Mouse (Mus musculus) gastrocnemius, adult 2 months (tissue): ENCODE results near the gene Etnk2. TPM values are rescaled to one million over a fixed set of nuclear protein-coding genes. Genes with fewer than 3 reads are reported as not detected.

Experiments used
- DNase-seq: peaks from one replicate; pipeline ENCODE4 v3.0.0; 2022
- H3K27ac ChIP-seq: fragments of 200-600 bp; 2 replicates; pipeline ENCODE4 v1.8.1; 2022; ENCODE audit warnings: mild to moderate bottlenecking
- H3K4me3 ChIP-seq: fragments of 200-600 bp; 2 replicates; pipeline ENCODE4 v1.8.1; 2022; ENCODE audit warnings: mild to moderate bottlenecking, moderate library complexity
- CTCF ChIP-seq: fragments of 200-600 bp; IDR thresholded peaks from 2 replicates; pipeline ENCODE4 v1.8.1; 2022; ENCODE audit warnings: antibody characterized with exemption, mild to moderate bottlenecking, moderate library complexity
- intact Hi-C: fragments of 180-260 bp; cut with DNase I; formaldehyde crosslinking; loops from one replicate; pipeline ENCODE4 v1.15.1; 2025
- long read RNA-seq, 2 experiments: library from polyadenylated mRNA; stranded (forward); transcript quantifications; one replicate each; pipeline ENCODE4 v2.0.0; 2021
- total RNA-seq, 2 experiments: library from RNA; stranded (reverse); gene quantifications; 2 replicates each; pipeline ENCODE4 v1.2.3; 2021

Etnk2 gene
- total RNA-seq, result under 1 TPM; 0.10 to 0.20 TPM
- long read RNA-seq, experiment 1, partial matches to known transcripts, result 0 of 1 reads
- long read RNA-seq, experiment 1, other reads (novel, unspliced or antisense), result 1 of 1 reads
- long read RNA-seq, experiment 2, result 0 reads

DNA sequence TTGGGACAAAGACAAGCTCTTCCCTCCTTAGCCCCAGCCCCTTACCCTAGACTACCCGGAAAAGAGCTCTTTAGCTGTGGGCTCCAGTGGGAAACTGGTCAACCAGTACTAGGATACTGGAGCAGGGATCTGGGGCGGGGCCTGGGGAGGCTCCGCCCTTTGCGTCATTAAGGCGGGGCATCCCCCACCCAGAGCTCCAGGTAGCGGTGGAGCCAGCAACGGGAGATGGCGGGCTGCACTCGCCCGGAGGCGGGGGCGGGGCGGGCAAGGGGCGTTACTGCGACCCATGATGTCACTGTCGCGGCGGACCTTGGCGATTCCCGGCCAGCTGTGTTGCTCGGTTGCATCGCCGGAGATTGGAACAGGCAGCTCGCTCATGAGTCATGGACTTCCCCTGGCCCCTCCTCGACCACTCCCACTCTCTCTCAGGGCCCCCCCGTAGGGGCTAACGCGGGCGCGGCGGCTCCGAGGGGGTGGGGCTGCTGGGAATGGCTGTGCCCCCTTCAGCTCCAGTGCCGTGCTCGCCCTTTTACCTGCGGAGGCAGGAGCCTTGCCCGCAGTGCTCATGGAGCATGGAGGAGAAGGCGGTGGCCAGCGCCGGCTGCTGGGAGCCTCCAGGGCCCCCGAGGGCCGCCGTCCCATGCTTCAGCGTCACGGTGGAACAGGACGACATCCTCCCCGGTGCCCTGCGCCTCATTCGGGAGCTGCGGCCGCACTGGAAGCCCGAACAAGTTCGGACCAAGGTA lies at the start of gene Etnk2:
Gene Etnk2 (plus strand): TSS at position 297 of the 746 bp plus-strand sequence.
- H3K4me3 ChIP-seq, result peak within 1 kb of the TSS; percentile 75
- peak within 1 kb of the TSS; percentile 9; the same call in 1 of the 2 replicates for H3K27ac ChIP-seq
- DNase-seq, result peak; percentile 78
- no peak for TF ChIP-seq CTCF
- intact Hi-C loops, result loop anchor here (1.0 kb wide), 1 partner anchor 20 kb away; no protein-coding TSS in a partner anchor

DNA sequence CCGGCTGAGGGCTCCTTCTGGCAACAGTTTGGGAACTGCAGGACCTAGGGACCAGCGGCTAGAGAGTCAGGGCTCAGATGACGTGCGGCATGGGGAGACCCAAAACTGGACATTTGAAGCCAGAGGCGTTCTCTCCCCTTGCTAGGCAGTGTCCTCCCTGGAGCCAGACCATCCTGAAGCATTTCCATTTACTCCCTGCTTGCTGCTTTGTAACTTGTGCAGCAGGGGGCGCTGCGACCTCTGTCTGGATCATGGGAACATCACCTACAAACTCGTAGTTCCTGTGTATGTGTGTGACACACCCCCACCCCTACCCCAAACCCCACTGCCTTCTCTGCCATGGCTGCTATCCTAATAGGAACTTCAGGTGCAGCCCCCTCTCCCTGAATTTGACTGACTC lies 49.0 kb upstream of the Etnk2 start:
- intact Hi-C loops, result loop anchor here (2.0 to 10.0 kb wide), 3 partner anchors 38 to 296 kb away; partner anchors contain the start of genes Pik3c2b and Snrpe
- peak; percentile 77 for TF ChIP-seq CTCF
- H3K4me3 ChIP-seq, result no peak overlapping the region
- no peak overlapping the region for H3K27ac ChIP-seq
- DNase-seq, result peak; percentile 67

DNA sequence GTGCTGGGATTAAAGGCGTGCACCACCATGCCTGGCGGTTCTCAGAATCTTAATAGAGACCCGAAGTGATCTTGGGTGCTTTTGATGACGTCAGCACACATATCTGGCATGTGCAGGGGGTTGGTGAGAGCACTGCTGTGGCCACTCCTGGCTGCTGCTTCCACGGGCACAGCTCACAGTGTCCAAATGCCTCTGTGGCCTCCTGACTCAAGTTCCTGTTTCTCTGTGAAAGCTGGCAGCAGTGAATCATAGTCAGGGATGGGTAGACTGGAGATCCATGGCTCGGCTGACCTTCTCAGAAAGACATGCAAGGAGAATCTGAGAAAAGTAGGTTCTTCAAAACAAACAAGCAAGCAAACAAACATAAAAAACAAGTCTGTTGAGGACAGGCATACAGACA lies 47.6 kb upstream of the Etnk2 start:
- no peak for TF ChIP-seq CTCF
- H3K27ac ChIP-seq, result no peak overlapping the region
- no peak for DNase-seq
- H3K4me3 ChIP-seq, result no peak overlapping the region
- intact Hi-C loops, result loop anchor here (2.0 to 10.0 kb wide), 3 partner anchors 37 to 295 kb away; partner anchors contain the start of genes Pik3c2b and Snrpe

DNA sequence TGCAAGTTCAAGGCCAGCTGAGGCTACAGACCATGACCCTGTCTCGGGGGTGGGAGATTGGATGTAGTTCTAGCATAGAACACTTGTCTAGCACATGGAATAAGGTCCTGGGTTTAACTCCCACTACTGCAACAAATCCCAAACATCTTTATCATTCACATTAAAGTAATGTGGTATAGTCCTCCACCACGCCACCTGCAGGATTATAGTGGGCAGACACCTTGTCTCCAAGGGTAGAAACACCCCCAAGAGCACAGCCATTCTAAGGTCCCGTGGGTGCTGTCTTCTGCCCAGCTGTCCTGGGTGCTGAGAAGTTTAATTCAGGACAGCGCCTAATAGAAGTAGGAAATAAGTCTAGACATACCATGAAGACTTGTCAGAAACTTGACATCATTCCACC lies 46.8 kb upstream of the Etnk2 start:
- intact Hi-C loops, result loop anchor here (10.0 kb wide), 1 partner anchor 272 kb away; the partner anchor contains the start of gene Pik3c2b
- no peak overlapping the region for H3K27ac ChIP-seq
- peak; percentile 13; the same call in 1 of the 2 replicates for TF ChIP-seq CTCF
- DNase-seq, result peak; percentile 10
- H3K4me3 ChIP-seq, result no peak overlapping the region

DNA sequence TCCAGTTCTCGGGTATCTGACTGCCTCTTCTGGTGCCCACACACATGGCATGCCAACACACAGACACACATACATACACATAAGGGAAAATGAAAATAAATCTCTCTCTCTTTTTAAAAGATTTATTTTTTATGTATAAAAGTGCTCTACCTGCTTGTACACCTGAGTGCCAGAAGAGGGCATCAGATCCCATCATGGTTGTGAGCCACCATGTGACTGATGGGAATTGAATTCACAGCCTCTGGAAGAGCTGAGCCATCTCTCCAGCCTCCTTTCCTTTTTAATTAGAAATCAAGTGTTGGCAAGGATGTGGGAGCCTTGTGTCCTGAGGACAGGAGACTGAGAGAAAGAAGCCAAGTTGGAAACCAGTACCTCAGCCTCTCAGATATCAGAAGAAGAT lies 46.2 kb upstream of the Etnk2 start:
- intact Hi-C loops, result loop anchor here (10.0 kb wide), 1 partner anchor 272 kb away; the partner anchor contains the start of gene Pik3c2b
- Histone ChIP-seq H3K27ac (no peak overlapping the region), H3K4me3 (no peak overlapping the region)
- DNase-seq, result peak; percentile 6
- peak; percentile 38; the same call in 1 of the 2 replicates for TF ChIP-seq CTCF

DNA sequence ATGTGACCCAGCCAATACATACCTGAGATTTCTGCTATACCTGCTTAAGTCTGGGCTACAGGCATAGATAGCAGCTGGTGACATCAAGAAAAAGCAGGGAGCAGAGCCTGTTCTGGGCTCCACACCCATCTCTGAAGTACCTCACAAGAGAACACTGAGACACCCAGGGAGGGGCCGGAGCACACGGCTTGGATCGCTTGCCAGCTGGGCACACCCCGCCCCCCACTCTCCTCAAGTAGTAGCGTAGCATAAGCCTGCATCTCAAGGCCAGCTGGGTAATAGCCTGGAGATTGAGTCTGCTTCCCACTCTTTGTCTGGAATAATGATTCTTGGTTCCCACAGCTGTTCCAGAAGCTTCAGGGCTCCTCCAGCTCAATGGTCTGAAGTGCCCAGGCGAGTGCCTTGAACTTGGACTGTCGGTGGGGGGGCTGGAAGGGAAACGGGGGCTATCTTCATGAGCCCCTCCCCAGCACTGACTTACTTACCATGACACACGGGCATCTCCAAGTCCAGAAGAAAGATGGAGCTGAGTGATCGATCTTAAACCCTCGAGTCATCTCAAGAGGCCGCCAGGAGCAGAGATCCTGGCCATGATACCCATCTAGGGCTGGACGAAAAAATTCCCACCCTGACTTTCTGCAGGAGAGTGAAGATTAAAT lies 42.0 kb upstream of the Etnk2 start, which contains the start of gene Kiss1:
Gene Kiss1 (plus strand): TSS at position 609 of the 659 bp plus-strand sequence.
- intact Hi-C loops, result no loop called here
- Histone ChIP-seq H3K4me3 (no peak within 1 kb of the TSS), H3K27ac (no peak within 1 kb of the TSS)
- DNase-seq, result no peak
- TF ChIP-seq CTCF, result no peak

DNA sequence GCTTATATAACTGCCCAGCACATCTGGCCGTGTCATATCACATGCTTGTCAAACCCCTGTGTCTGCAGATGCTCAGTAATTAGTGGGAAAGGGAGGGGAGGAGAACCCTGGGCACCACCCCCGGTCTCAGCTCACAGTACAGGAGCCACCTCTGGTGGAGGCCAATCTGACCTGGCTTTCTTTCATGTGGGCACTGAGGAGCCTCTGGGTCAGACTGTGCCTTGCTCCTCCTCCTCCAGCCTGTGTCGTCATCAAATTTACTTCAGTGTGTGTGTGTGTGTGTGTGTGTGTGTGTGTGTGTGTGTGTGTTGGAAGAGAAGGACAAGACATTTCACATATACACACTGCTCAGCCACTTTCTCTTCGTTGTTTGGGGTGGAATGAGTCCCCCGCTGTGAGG lies 40.0 kb upstream of the Etnk2 start:
- intact Hi-C loops, result no loop called here

DNA sequence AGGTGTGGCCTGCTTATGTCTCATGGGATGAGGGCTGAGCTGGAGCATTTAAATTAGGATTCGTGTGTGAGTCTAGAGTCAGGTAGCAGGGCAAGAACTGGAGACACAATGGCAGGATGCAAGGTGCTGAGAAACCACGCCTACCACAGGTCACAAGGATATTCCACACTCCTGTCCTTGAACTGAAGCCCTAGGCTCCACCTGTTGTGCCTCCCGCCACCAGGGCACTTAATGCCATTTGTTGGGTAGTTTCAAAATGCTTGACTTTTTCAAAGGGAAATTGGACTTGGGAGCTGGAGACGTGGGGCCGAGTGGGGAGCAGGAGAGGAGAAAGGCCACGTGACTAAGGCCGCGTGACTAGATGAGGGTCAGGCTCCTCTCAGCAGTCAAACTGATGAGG lies 37.4 kb upstream of the Etnk2 start:
- Histone ChIP-seq H3K4me3 (no peak overlapping the region), H3K27ac (no peak overlapping the region)
- no peak for TF ChIP-seq CTCF
- intact Hi-C loops, result no loop called here
- peak; percentile 2 for DNase-seq

More for the DNA sequence above, 40.0 kb upstream of the Etnk2 start:
- TF ChIP-seq CTCF, result no peak
- peak; percentile 12 for DNase-seq
- no peak overlapping the region for H3K27ac ChIP-seq
- no peak overlapping the region for H3K4me3 ChIP-seq

DNA sequence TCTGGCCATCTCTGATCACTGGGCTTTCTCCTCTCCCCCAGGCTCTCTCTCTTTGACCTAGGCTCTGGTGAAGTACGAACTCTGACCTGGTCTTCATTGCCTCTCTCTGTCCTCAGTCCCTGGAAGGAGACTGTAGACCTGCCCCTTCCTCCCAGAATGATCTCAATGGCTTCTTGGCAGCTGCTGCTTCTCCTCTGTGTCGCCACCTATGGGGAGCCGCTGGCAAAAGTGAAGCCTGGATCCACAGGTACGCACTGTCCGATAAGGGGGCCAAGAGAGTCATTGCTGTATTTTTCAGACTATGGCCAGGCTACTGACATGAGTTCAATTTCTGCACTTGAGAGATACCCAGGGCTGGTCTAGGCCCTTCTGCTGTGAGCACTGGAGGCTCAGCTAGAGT lies 36.3 kb upstream of the Etnk2 start:
- H3K4me3 ChIP-seq, result no peak overlapping the region
- intact Hi-C loops, result no loop called here
- no peak for TF ChIP-seq CTCF
- H3K27ac ChIP-seq, result no peak overlapping the region
- peak; percentile 8 for DNase-seq

DNA sequence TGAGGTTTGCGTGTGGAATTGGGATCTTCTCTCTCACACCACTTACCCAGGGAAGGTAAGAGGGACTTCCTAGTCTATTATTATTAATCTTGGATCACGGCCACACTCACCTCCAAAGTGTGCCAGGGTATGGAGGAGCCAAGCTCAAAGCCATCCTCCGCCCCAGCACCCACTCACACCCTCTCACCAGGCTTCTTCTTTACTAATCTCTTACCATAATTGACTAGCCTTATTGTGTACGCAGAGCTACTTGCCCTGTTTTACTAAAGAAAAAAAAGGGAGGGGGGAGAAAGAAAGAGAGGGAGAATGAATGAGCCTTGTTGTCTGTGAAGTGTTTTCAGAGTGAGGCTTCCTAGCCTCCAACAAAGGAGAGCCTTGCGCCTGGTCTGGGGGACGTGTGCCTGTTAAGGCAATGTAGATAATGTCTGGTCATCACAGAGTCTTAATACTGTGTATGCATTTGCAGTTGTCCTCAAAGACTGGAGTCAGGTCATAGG lies 35.0 kb upstream of the Etnk2 start:
- no peak for TF ChIP-seq CTCF
- intact Hi-C loops, result no loop called here
- Histone ChIP-seq H3K27ac (no peak overlapping the region), H3K4me3 (no peak overlapping the region)
- peak; percentile 2 for DNase-seq

DNA sequence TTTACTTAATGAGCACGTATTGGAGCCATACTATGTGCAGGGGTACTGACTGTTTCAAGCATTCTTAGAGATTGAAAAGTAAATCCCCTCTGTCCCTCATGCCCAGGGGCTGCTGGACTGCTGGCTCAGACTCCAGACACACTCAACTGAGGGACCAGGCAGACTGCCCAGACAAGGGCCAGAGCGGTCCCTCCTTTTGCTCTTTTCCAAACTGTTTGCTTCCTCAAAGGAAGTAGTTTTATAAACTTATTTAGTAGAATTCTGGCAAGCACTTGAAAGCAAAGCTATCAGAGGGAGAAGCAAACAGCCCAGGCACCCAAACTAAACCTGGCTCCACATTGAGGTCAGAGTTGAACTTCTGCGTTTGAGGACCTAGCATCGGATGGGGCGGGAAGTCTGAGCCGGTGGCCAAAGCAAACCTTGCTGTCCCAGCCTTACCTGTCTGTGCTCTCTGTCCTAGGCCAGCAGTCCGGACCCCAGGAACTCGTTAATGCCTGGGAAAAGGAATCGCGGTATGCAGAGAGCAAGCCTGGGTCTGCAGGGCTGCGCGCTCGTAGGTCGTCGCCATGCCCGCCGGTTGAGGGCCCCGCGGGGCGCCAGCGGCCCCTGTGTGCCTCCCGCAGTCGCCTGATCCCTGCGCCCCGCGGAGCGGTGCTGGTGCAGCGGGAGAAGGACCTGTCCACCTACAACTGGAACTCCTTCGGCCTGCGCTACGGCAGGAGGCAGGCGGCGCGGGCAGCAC lies 34.3 kb upstream of the Etnk2 start:
- TF ChIP-seq CTCF, result no peak
- H3K27ac ChIP-seq, result no peak overlapping the region
- intact Hi-C loops, result no loop called here
- H3K4me3 ChIP-seq, result peak overlapping the region; percentile 45
- DNase-seq, result peak; percentile 6

DNA sequence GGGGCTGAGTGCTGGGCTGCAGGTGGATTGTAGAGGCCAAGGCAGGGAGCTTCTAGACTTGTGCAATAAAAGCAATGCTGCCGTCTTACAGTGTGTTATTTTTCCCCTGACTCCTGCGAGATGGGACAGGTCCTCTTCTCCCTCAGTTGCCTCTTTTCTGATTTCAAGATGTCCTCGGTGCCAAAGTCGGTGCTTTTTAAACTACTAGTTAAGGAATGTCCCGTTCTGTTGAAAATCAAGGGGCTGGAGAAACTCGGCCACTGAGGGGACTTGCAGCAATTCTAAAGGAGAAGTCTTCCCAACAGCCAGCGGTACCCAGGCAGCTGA lies 33.8 kb upstream of the Etnk2 start:
- no peak for DNase-seq
- Histone ChIP-seq H3K27ac (no peak overlapping the region), H3K4me3 (peak overlapping the region; percentile 45)
- TF ChIP-seq CTCF, result no peak
- intact Hi-C loops, result no loop called here
